ENCODE assay signal across 9 mouse cellular contexts in the genomic region with DNA sequence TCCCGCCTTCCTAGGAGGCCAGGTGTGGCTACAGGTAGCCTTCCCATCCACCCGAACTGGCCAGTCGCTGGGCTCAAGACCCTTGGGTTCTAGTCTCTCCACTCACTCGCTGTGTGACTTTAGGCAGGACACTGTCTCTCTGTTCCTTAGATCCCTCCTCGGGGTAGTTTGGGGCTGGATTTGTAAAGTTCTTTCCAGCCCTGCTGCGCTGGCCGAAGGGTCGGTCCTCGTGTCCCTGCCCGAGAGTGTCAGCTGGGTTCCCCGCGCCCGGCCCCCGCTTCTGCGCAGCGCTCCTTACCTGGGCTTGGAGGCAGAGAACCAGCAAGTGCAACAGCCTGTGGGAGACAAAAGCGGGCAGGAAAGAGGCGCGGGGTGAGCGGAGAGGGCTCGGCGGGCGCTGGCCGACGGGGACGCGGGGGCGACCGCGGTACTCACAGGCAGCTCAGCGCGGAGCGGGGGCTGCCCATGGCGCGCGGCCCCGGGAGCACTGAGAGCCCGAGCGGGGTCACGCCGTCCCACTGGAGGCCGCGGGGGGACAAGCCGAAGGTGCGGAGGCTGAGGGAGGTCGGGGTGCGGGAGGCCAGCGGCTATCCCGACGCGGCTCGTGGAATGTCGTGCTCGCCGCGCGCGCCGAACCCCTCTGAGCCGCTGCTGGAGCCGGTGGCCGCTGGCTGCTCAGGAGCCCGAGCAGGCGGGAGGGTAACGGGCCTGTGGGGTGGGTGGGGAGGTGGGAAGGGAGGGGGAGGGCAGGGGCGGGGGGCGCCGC. TPM values are rescaled to one million over a fixed set of nuclear protein-coding genes. Genes with fewer than 3 reads are reported as not detected.
A peak's percentile ranks its signal among the peaks of the same experiment; 100 is the strongest.
DNase-seq lines count a peak whose midpoint lies in the region; ATAC-seq and TF ChIP-seq lines count a peak whose summit lies in the region.
"Had no signal": no experiment of that assay in that cellular context is flagged by ENCODE, and none has a peak within 500 bp of the region (broad histone marks: within the 10 kb centered on the region; RNA-seq: fewer than 3 reads in every experiment).

A gene (minus strand): TSS at position 698 of the 766 bp plus-strand sequence.

- peak within 1 kb of the TSS; percentile 24; the same call in 1 of the 2 replicates for H3K9ac ChIP-seq in hindbrain, postnatal 0 days (replicated peaks; ENCODE audit: low read length)

- no peaks in the 10 kb centered on the region for H3K9me3 ChIP-seq in megakaryocyte, embryonic 14.5 days
- no peaks in the 10 kb centered on the region for H3K9me3 ChIP-seq in hindbrain, postnatal 0 days (ENCODE audit: low read length)

- peaks cover 4% of the 10 kb centered on the region for H3K36me3 ChIP-seq in megakaryocyte, embryonic 14.5 days (replicated peaks; ENCODE audit: low read length)
- no peaks in the 10 kb centered on the region for H3K36me3 ChIP-seq in hindbrain, postnatal 0 days (ENCODE audit: insufficient read depth, low read length)

- ATAC-seq in megakaryocyte, adult 5-6 weeks (ENCODE audit: poor library complexity, severe bottlenecking) = no peak
- ATAC-seq in hindbrain, postnatal 0 days = no peak

- no peak for TF ChIP-seq CTCF in hindbrain, postnatal 0 days (IDR thresholded peaks at IDR 0.05; ENCODE audit: low read depth)

- peak; percentile 30 for DNase-seq in adrenal gland, postnatal 10 days
- DNase-seq in adrenal gland, adult 18-20 months (ENCODE audit: low spot score in 2 of 2) = no peak
- DNase-seq in hindbrain, postnatal 0 days (ENCODE audit: low spot score) = no peak
- peak; percentile 47 for DNase-seq in naive thymus-derived CD4-positive, alpha-beta T cell, adult 2 months (ENCODE audit: low read depth)
- no peak for DNase-seq in MN1 (ENCODE audit: low spot score)
- DNase-seq in gastrocnemius, adult 18-20 months (ENCODE audit: low spot score) = no peak

- peak within 1 kb of the TSS; percentile 71 for H3K4me2 ChIP-seq in hindbrain, postnatal 0 days (ENCODE audit: low read depth, low read length)

- peaks cover 86% of the 10 kb centered on the region for H3K27me3 ChIP-seq in megakaryocyte, embryonic 14.5 days (replicated peaks)
- H3K27me3 ChIP-seq in hindbrain, postnatal 0 days (ENCODE audit: insufficient read depth, low read length) = peaks cover 66% of the 10 kb centered on the region

- peak within 1 kb of the TSS; percentile 72 for H3K4me3 ChIP-seq in megakaryocyte, embryonic 14.5 days (replicated peaks)
- H3K4me3 ChIP-seq in hindbrain, postnatal 0 days (ENCODE audit: low read length) = peak within 1 kb of the TSS; percentile 40

- no peak within 1 kb of the TSS for H3K27ac ChIP-seq in hindbrain, postnatal 0 days

- 1% methylated on average over 53 of the region's 68 CpGs for WGBS in hindbrain, postnatal 0 days

- H3K4me1 ChIP-seq in megakaryocyte, embryonic 14.5 days = peaks cover 36% of the 10 kb centered on the region
- H3K4me1 ChIP-seq in hindbrain, postnatal 0 days (ENCODE audit: insufficient read depth, low read length) = peaks cover 10% of the 10 kb centered on the region

RNA-seq across cellular contexts. Expression of the gene that starts here (rescaled TPM):
- total RNA-seq in adrenal gland, postnatal 10 days (2021) = not detected
- not detected for total RNA-seq in adrenal gland, adult 18-20 months (2021)
- 3.8 TPM in 1 of 2 replicates, not detected in the other for polyA plus RNA-seq in megakaryocyte, embryonic 14.5 days (2012; ENCODE audit: insufficient read depth, low replicate concordance)
- total RNA-seq in megakaryocyte, adult 5-6 weeks (2015) = not detected in 2 replicates
- not detected in 2 replicates for total RNA-seq in megakaryocyte, adult 5-6 weeks (2017)
- 1.8 and 2.6 TPM in 2 replicates for total RNA-seq in hindbrain, postnatal 0 days (2014; rRNA removed)
- 1.1 and 1.3 TPM in 2 replicates for polyA plus RNA-seq in hindbrain, postnatal 0 days (2015; fragmentation: Nextera tagmentation; extraction: Ambion mirVana)
- total RNA-seq in gastrocnemius, adult 18-20 months (2021) = not detected
- total RNA-seq: neutrophil, adult 5-6 weeks had no signal

Comparison
In these comparisons a context has a peak if more than half of its experiments do, and no peak if none do; other contexts are left out.
1. Peak in DNase-seq in adrenal gland, postnatal 10 days; RNA of the gene not detected or under 1 TPM.